ENCODE assay signal across 8 mouse cellular contexts in genomic region chr3:95317414-95318080, GRCm38 (mm10). TPM values are rescaled to one million over a fixed set of nuclear protein-coding genes. Genes with fewer than 3 reads are reported as not detected.
A peak's percentile ranks its signal among the peaks of the same experiment; 100 is the strongest.
DNase-seq lines count a peak whose midpoint lies in the region; ATAC-seq lines count a peak whose summit lies in the region.

No protein-coding gene starts in this region.

- ATAC-seq in intestine, embryonic 15.5 days: peak; percentile 24; the same call in 1 of the 2 replicates
- ATAC-seq in limb, embryonic 15.5 days (ENCODE audit: insufficient number of reproducible peaks, low FRiP score, low TSS enrichment, low read depth): no peak
- ATAC-seq in monocyte, adult 5-6 weeks (replicated peaks; ENCODE audit: insufficient number of reproducible peaks, low FRiP score, low TSS enrichment, poor library complexity, severe bottlenecking): 0 out of 2 replicates have a peak, but pooled peaks have one; percentile 20
- no peak; the same call in 1 of the 2 replicates for ATAC-seq in stomach, embryonic 15.5 days (ENCODE audit: insufficient read depth, low FRiP score, low read depth)

- H3K4me1 ChIP-seq in intestine, embryonic 15.5 days (replicated peaks): peaks cover 29% of the 10 kb centered on the region
- peaks cover 36% of the 10 kb centered on the region for H3K4me1 ChIP-seq in limb, embryonic 15.5 days
- H3K4me1 ChIP-seq in stomach, embryonic 15.5 days: peaks cover 26% of the 10 kb centered on the region

- H3K36me3 ChIP-seq in intestine, embryonic 15.5 days: peaks cover 25% of the 10 kb centered on the region
- H3K36me3 ChIP-seq in limb, embryonic 15.5 days: peaks cover 32% of the 10 kb centered on the region
- peaks cover 19% of the 10 kb centered on the region for H3K36me3 ChIP-seq in stomach, embryonic 15.5 days

- 16% methylated on average over 12 of the region's 12 CpGs for WGBS in intestine, embryonic 15.5 days
- 21% methylated on average over 12 of the region's 12 CpGs for WGBS in limb, embryonic 15.5 days
- 22% methylated on average over 12 of the region's 12 CpGs for WGBS in stomach, embryonic 15.5 days

- H3K9ac ChIP-seq in intestine, embryonic 15.5 days: peak overlapping the region; percentile 28; the same call in 1 of the 2 replicates
- H3K9ac ChIP-seq in limb, embryonic 15.5 days: no peak overlapping the region
- H3K9ac ChIP-seq in stomach, embryonic 15.5 days: peak overlapping the region; percentile 10; the same call in 1 of the 2 replicates

- 0 out of 2 replicates have a peak overlapping the region, but pooled peaks have one; percentile 9 for H3K4me3 ChIP-seq in intestine, embryonic 15.5 days (replicated peaks)
- H3K4me3 ChIP-seq in limb, embryonic 15.5 days: peak overlapping the region; percentile 8; the same call in 1 of the 2 replicates
- H3K4me3 ChIP-seq in stomach, embryonic 15.5 days (replicated peaks): 0 out of 2 replicates have a peak overlapping the region, but pooled peaks have one; percentile 5

- peak; percentile 62 for DNase-seq in ovary, postnatal 36 days (ENCODE audit: low spot score)
- DNase-seq in ovary, postnatal 10 days (ENCODE audit: low spot score): no peak
- DNase-seq in cerebellum, adult 9-10 months: peak; percentile 57
- DNase-seq in gastrocnemius, postnatal 10 days: peak; percentile 50

- H3K4me2 ChIP-seq in intestine, embryonic 15.5 days (replicated peaks): peak overlapping the region; percentile 43
- H3K4me2 ChIP-seq in limb, embryonic 15.5 days: peak overlapping the region; percentile 24
- peak overlapping the region; percentile 35 for H3K4me2 ChIP-seq in stomach, embryonic 15.5 days

- H3K9me3 ChIP-seq in intestine, embryonic 15.5 days: no peaks in the 10 kb centered on the region
- H3K9me3 ChIP-seq in limb, embryonic 15.5 days: no peaks in the 10 kb centered on the region
- H3K9me3 ChIP-seq in stomach, embryonic 15.5 days: no peaks in the 10 kb centered on the region

- peak overlapping the region; percentile 36; the same call in 1 of the 2 replicates for H3K27ac ChIP-seq in intestine, embryonic 15.5 days
- H3K27ac ChIP-seq in limb, embryonic 15.5 days: peak overlapping the region; percentile 28; the same call in 1 of the 2 replicates
- H3K27ac ChIP-seq in stomach, embryonic 15.5 days: 0 out of 2 replicates have a peak overlapping the region, but pooled peaks have one; percentile 11

- H3K27me3 ChIP-seq in intestine, embryonic 15.5 days (replicated peaks): no peaks in the 10 kb centered on the region
- H3K27me3 ChIP-seq in limb, embryonic 15.5 days: no peaks in the 10 kb centered on the region
- H3K27me3 ChIP-seq in stomach, embryonic 15.5 days (replicated peaks): no peaks in the 10 kb centered on the region

RNA-seq across cellular contexts. Expression of gene Cers2, which starts 3.0 kb away (rescaled TPM):
- total RNA-seq in gastrocnemius, postnatal 10 days (2021): 10 to 100 TPM; 42.6 to 51.9 TPM
- 146 and 148 TPM in 2 replicates for polyA plus RNA-seq in intestine, embryonic 15.5 days (2015; fragmentation: Nextera tagmentation; extraction: Ambion mirVana)
- polyA plus RNA-seq in limb, embryonic 15.5 days (2015; fragmentation: Nextera tagmentation; extraction: Ambion mirVana): 154 and 157 TPM in 2 replicates
- total RNA-seq in monocyte, adult 5-6 weeks (2017): 125 to 137 TPM (median 130 TPM) in 3 replicates
- polyA plus RNA-seq in stomach, embryonic 15.5 days (2015; fragmentation: Nextera tagmentation; extraction: Ambion mirVana): 138 and 146 TPM in 2 replicates

RNA-seq across cellular contexts. Expression of gene Anxa9, which starts 10.6 kb away (rescaled TPM):
- under 1 TPM; 0.27 to 0.63 TPM for total RNA-seq in gastrocnemius, postnatal 10 days (2021)
- polyA plus RNA-seq in intestine, embryonic 15.5 days (2015; fragmentation: Nextera tagmentation; extraction: Ambion mirVana): 1.4 and 1.6 TPM in 2 replicates
- polyA plus RNA-seq in limb, embryonic 15.5 days (2015; fragmentation: Nextera tagmentation; extraction: Ambion mirVana): 12.5 and 15.1 TPM in 2 replicates
- total RNA-seq in monocyte, adult 5-6 weeks (2017): 0.64 to 1.9 TPM (median 0.78 TPM) in 3 replicates
- polyA plus RNA-seq in stomach, embryonic 15.5 days (2015; fragmentation: Nextera tagmentation; extraction: Ambion mirVana): 2.3 and 3.4 TPM in 2 replicates

RNA-seq across cellular contexts. Expression of gene Prune1, which starts 35.7 kb away (rescaled TPM):
- total RNA-seq in gastrocnemius, postnatal 10 days (2021): 10 to 100 TPM; 38.1 to 46.8 TPM
- polyA plus RNA-seq in intestine, embryonic 15.5 days (2015; fragmentation: Nextera tagmentation; extraction: Ambion mirVana): 15.5 and 15.7 TPM in 2 replicates
- 22.7 and 31.6 TPM in 2 replicates for polyA plus RNA-seq in limb, embryonic 15.5 days (2015; fragmentation: Nextera tagmentation; extraction: Ambion mirVana)
- total RNA-seq in monocyte, adult 5-6 weeks (2017): 8.1 to 16.9 TPM (median 8.6 TPM) in 3 replicates
- polyA plus RNA-seq in stomach, embryonic 15.5 days (2015; fragmentation: Nextera tagmentation; extraction: Ambion mirVana): 16.6 and 17.3 TPM in 2 replicates

RNA-seq across cellular contexts. Expression of gene Mindy1, which starts 36.4 kb away (rescaled TPM):
- 10 to 100 TPM; 19.8 to 21.7 TPM for total RNA-seq in gastrocnemius, postnatal 10 days (2021)
- 36.1 and 38.4 TPM in 2 replicates for polyA plus RNA-seq in intestine, embryonic 15.5 days (2015; fragmentation: Nextera tagmentation; extraction: Ambion mirVana)
- polyA plus RNA-seq in limb, embryonic 15.5 days (2015; fragmentation: Nextera tagmentation; extraction: Ambion mirVana): 49.8 and 53.1 TPM in 2 replicates
- 21.6 to 32.4 TPM (median 30.4 TPM) in 3 replicates for total RNA-seq in monocyte, adult 5-6 weeks (2017)
- 45.8 and 51.2 TPM in 2 replicates for polyA plus RNA-seq in stomach, embryonic 15.5 days (2015; fragmentation: Nextera tagmentation; extraction: Ambion mirVana)

RNA-seq across cellular contexts. Expression of gene Setdb1, which starts 39.5 kb away (rescaled TPM):
- total RNA-seq in gastrocnemius, postnatal 10 days (2021): 10 to 100 TPM; 12.6 to 17.2 TPM
- polyA plus RNA-seq in intestine, embryonic 15.5 days (2015; fragmentation: Nextera tagmentation; extraction: Ambion mirVana): 29.2 and 31.2 TPM in 2 replicates
- 35.9 and 36.9 TPM in 2 replicates for polyA plus RNA-seq in limb, embryonic 15.5 days (2015; fragmentation: Nextera tagmentation; extraction: Ambion mirVana)
- total RNA-seq in monocyte, adult 5-6 weeks (2017): 21.0 to 33.6 TPM (median 22.6 TPM) in 3 replicates
- 29.9 and 34.1 TPM in 2 replicates for polyA plus RNA-seq in stomach, embryonic 15.5 days (2015; fragmentation: Nextera tagmentation; extraction: Ambion mirVana)

Comparison
In these comparisons a context has a peak if more than half of its experiments do, and no peak if none do; other contexts are left out.
1. ATAC-seq: peak in intestine, embryonic 15.5 days (single experiment) and monocyte, adult 5-6 weeks (single experiment); none in limb, embryonic 15.5 days (single experiment) and stomach, embryonic 15.5 days (single experiment).
2. Peak in every context shown above with its lines, with median percentiles within 50 percentile points of each other: H3K27ac ChIP-seq, H3K4me2 ChIP-seq and H3K4me3 ChIP-seq.